Mouse (Mus musculus): Measurements from ENCODE around the gene Ankrd52. TPM values are rescaled to one million over a fixed set of nuclear protein-coding genes. Genes with fewer than 3 reads are reported as not detected.
"Not testable (repeated sequence)": the region's sequence is repeated elsewhere in the genome, so short reads cannot be mapped to it uniquely, and the experiment has no call there.

Gene Ankrd52
- polyA plus RNA-seq (2012; rRNA removed) = 6.8 and 7.0 TPM in 2 replicates

DNA sequence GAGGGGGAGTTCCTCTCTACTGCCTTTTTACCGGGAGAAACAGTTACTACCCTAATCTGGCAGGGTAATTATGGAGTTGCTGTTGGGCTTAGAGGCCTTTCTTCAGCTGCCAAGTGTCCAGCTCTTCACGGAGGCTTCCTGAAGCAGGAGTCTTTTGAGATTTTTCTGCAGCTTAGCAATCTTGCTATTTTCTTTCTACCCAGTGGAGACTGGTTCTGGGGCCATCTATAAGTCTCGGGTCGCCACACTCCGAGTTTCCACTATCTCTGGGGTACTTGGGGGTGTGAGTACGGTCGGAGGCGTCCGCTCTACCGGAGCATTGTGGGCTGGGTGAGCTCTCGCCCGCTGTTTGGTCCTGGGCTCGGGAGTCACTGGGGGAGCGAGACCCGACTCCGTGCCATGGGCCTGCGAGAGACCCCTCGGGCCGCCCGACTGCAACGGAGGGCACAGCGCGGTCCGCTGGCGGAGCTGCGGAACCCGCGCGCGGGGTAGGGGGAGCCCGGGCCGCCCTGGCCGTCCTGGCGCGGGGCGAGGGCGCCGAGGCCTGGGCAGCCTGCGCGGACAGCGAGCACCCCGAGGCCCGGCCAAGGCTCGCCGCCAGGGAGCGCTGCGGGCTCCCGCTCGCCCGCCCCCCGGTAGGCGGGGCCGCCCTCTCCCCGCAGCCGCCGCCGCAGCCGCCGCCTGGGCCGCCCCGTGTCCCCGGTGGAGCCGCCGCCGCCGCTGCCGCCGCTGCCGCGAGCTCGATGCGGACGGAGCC lies at the start of gene Ankrd52:
TSS of gene Ankrd52 (plus strand) at position 661 of the 757 bp plus-strand sequence.
- Histone ChIP-seq H3K4me1 (ENCODE audit: control insufficient read depth, insufficient read depth, low read length) (peaks cover 13% of the 10 kb centered on the region), H3K27ac (ENCODE audit: control insufficient read depth, insufficient read depth, low read depth, low read length) (peak within 1 kb of the TSS; percentile 81), H3K36me3 (ENCODE audit: control insufficient read depth, insufficient read depth, low read length) (no peaks in the 10 kb centered on the region), H3K27me3 (ENCODE audit: control insufficient read depth, insufficient read depth, low read length) (no peaks in the 10 kb centered on the region), H3K4me3 (ENCODE audit: control insufficient read depth, low read depth, low read length) (peak within 1 kb of the TSS; percentile 83)
- TF ChIP-seq CTCF (IDR thresholded peaks at IDR 0.05; ENCODE audit: control insufficient read depth, insufficient read depth, insufficient replicate concordance, low read depth, low read length) = peak; percentile 24; the same call in 1 of the 2 replicates
- peak; percentile 60; the same call in 1 of the 2 replicates for TF ChIP-seq POLR2A (IDR thresholded peaks at IDR 0.05; ENCODE audit: control insufficient read depth, low read depth, low read length)

DNA sequence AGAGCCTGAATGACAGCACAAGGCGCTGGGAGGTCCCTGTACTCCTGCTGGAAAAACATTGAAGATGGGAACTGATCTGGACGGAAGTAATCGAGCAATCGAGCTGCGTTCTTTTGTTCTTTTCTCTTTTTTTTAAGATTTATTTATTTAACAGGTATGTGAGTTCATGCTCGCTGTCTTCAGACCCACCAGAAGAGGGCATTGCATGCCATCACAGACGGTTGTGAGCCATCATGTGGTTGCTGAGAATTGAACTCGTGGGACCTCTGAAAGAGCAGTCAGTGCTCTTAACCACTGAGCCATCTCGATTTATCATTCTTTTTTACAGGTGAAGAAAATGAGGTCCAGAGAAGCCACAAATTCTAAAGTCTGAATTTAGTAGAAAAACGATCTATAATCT lies 49.3 kb upstream of the Ankrd52 start:
- Histone ChIP-seq H3K27ac (ENCODE audit: control insufficient read depth, insufficient read depth, low read depth, low read length) (no peak overlapping the region), H3K27me3 (ENCODE audit: control insufficient read depth, insufficient read depth, low read length) (no peaks in the 10 kb centered on the region), H3K4me1 (ENCODE audit: control insufficient read depth, insufficient read depth, low read length) (peaks cover 7% of the 10 kb centered on the region), H3K36me3 (ENCODE audit: control insufficient read depth, insufficient read depth, low read length) (no peaks in the 10 kb centered on the region), H3K4me3 (ENCODE audit: control insufficient read depth, low read depth, low read length) (no peak overlapping the region)
- TF ChIP-seq CTCF (IDR thresholded peaks at IDR 0.05; ENCODE audit: control insufficient read depth, insufficient read depth, insufficient replicate concordance, low read depth, low read length) (no peak), POLR2A (IDR thresholded peaks at IDR 0.05; ENCODE audit: control insufficient read depth, low read depth, low read length) (no peak)

DNA sequence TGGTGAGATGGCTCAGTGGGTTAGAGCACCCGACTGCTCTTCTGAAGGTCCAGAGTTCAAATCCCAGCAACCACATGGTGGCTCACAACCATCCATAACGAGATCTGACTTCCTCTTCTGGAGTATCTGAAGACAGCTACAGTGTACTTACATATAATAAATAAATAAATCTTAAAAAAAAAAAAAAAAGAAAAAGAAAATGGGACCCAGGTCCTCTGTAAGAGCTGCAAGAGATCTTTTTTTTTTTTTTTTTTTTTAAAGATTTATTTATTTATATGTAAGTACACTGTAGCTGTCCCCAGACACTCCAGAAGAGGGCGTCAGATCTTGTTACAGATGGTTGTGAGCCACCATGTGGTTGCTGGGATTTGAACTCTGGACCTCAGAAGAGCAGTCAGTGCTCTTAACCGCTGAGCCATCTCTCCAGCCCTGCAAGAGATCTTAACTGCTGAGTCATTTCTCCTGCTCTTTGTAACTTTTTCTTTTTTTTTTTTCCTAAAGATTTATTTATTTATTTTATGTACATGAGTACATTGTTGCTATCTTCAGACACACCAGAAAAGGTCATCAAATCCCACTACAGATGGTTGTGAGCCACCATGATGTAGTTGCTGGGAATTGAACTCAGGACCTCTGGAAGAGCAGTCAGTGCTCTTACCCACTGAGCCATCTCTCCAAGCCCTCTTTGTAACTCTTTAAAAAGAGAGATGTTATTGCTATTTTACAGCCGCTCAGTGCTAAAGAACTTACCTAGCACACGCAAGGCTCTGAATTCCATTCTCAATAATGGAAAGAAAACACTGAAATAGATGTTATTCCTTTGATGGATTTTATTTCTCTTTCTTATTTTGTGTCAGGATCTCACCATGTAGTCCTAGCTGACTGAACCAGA lies 44.3 kb upstream of the Ankrd52 start:
- not testable (repeated sequence) for H3K4me3 ChIP-seq (ENCODE audit: control insufficient read depth, low read depth, low read length); H3K4me1 ChIP-seq (ENCODE audit: control insufficient read depth, insufficient read depth, low read length); H3K36me3 ChIP-seq (ENCODE audit: control insufficient read depth, insufficient read depth, low read length); H3K27ac ChIP-seq (ENCODE audit: control insufficient read depth, insufficient read depth, low read depth, low read length); H3K27me3 ChIP-seq (ENCODE audit: control insufficient read depth, insufficient read depth, low read length)

DNA sequence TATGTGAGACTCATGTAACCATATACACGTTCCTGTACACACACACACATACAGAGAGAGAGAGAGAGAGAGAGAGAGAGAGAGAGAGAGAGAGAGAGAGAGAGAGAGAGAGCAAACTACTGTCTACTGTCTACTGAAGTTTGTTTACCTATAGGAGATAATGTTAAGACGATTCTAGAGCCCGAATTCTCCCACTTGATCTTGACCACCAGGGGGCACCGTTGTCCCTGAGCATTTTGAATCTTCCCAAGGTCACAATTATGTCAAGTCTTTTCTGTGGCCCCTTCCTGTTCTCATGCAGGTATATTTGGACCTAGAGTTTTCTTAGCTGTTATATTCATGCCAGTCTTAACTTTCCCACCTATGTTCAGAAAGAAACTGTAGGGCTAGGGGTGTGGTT lies 41.3 kb upstream of the Ankrd52 start:
- Histone ChIP-seq H3K4me3 (ENCODE audit: control insufficient read depth, low read depth, low read length) (no peak overlapping the region), H3K27ac (ENCODE audit: control insufficient read depth, insufficient read depth, low read depth, low read length) (no peak overlapping the region), H3K27me3 (ENCODE audit: control insufficient read depth, insufficient read depth, low read length) (no peaks in the 10 kb centered on the region), H3K4me1 (ENCODE audit: control insufficient read depth, insufficient read depth, low read length) (peaks cover 6% of the 10 kb centered on the region), H3K36me3 (ENCODE audit: control insufficient read depth, insufficient read depth, low read length) (no peaks in the 10 kb centered on the region)
- TF ChIP-seq POLR2A (IDR thresholded peaks at IDR 0.05; ENCODE audit: control insufficient read depth, low read depth, low read length) = no peak
- no peak for TF ChIP-seq CTCF (IDR thresholded peaks at IDR 0.05; ENCODE audit: control insufficient read depth, insufficient read depth, insufficient replicate concordance, low read depth, low read length)

DNA sequence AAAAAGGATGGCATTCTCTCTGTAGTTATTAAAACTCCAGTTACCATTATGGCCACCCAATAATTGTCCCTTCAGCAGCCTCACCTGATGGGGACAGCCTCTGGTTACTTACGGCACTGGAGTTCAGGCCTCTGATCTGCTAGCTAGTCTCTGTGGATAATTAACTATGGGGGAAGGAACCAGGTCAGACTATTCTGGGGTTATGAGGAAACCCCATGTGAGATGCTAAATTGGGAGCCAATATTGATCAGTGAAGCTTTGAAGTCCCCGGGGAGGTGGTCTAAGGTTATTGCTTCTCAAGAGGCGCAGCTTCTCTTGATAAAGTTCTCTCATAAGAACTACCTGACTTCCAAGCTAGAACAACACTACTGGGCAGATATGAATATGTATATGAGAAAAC lies 40.7 kb upstream of the Ankrd52 start:
- no peaks in the 10 kb centered on the region for H3K36me3 ChIP-seq (ENCODE audit: control insufficient read depth, insufficient read depth, low read length)
- no peak for TF ChIP-seq CTCF (IDR thresholded peaks at IDR 0.05; ENCODE audit: control insufficient read depth, insufficient read depth, insufficient replicate concordance, low read depth, low read length)
- no peak for TF ChIP-seq POLR2A (IDR thresholded peaks at IDR 0.05; ENCODE audit: control insufficient read depth, low read depth, low read length)
- no peak overlapping the region for H3K27ac ChIP-seq (ENCODE audit: control insufficient read depth, insufficient read depth, low read depth, low read length)
- no peaks in the 10 kb centered on the region for H3K27me3 ChIP-seq (ENCODE audit: control insufficient read depth, insufficient read depth, low read length)
- H3K4me1 ChIP-seq (ENCODE audit: control insufficient read depth, insufficient read depth, low read length) = peaks cover 6% of the 10 kb centered on the region
- H3K4me3 ChIP-seq (ENCODE audit: control insufficient read depth, low read depth, low read length) = no peak overlapping the region

DNA sequence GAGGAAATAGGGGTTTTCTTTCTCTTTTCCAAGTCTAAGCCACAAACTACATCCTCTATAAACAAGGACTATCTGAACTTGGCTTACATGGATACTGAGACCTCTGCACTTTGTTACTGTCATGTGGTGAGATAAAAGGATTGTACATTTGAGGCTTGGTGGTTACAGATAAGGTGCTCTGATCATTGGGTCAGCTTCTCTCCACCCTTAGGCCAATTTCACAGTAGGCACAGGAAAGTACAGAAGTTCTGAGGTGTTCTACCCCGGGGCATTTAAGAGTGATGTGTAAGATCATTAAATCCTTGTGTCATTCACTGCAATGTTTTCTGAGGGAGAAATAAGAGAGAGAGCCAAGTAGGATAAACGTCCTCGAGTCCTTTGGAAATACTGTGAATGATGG lies 40.3 kb upstream of the Ankrd52 start:
- no peaks in the 10 kb centered on the region for H3K36me3 ChIP-seq (ENCODE audit: control insufficient read depth, insufficient read depth, low read length)
- H3K27ac ChIP-seq (ENCODE audit: control insufficient read depth, insufficient read depth, low read depth, low read length) = peak overlapping the region; percentile 10
- peak overlapping the region; percentile 100; the same call in 1 of the 2 replicates for H3K4me3 ChIP-seq (ENCODE audit: control insufficient read depth, low read depth, low read length)

More for the DNA sequence above, 40.3 kb upstream of the Ankrd52 start:
- H3K27me3 ChIP-seq (ENCODE audit: control insufficient read depth, insufficient read depth, low read length) = no peaks in the 10 kb centered on the region
- TF ChIP-seq POLR2A (IDR thresholded peaks at IDR 0.05; ENCODE audit: control insufficient read depth, low read depth, low read length) (no peak), CTCF (IDR thresholded peaks at IDR 0.05; ENCODE audit: control insufficient read depth, insufficient read depth, insufficient replicate concordance, low read depth, low read length) (no peak)
- peaks cover 6% of the 10 kb centered on the region for H3K4me1 ChIP-seq (ENCODE audit: control insufficient read depth, insufficient read depth, low read length)
